Mouse (Mus musculus): ENCODE data around the gene Esyt2. TPM values are rescaled to one million over a fixed set of nuclear protein-coding genes. Genes with fewer than 3 reads are reported as not detected.

Esyt2 gene
- 44.6 and 47.7 TPM in 2 replicates for polyA plus RNA-seq (2014; fragmentation: Nextera tagmentation; extraction: Ambion mirVana)

GRCm38 (mm10) chr12:116280653-116281364 is at the start of gene Esyt2:
Gene Esyt2 (plus strand): TSS chr12:116281196.
- H3K27ac ChIP-seq (ENCODE audit: low read length), result peak within 1 kb of the TSS; percentile 98
- peak within 1 kb of the TSS; percentile 58 for H3K4me2 ChIP-seq (replicated peaks; ENCODE audit: low read depth, low read length)
- no peaks in the 10 kb centered on the region for H3K27me3 ChIP-seq (ENCODE audit: control insufficient read depth, insufficient read depth, low read length)
- under 1% methylated on average over 67 of the region's 68 CpGs for WGBS
- ATAC-seq (ENCODE audit: insufficient number of reproducible peaks, insufficient read depth, low FRiP score, low read depth), result peak; percentile 96
- peak within 1 kb of the TSS; percentile 92 for H3K9ac ChIP-seq (replicated peaks; ENCODE audit: low read depth, low read length)
- peak within 1 kb of the TSS; percentile 97 for H3K4me3 ChIP-seq (ENCODE audit: low read depth, low read length)
- H3K4me1 ChIP-seq (ENCODE audit: control insufficient read depth, insufficient read depth, low read length), result no peaks in the 10 kb centered on the region
- H3K36me3 ChIP-seq (ENCODE audit: control insufficient read depth, insufficient read depth, low read length), result no peaks in the 10 kb centered on the region
- H3K9me3 ChIP-seq (ENCODE audit: control insufficient read depth, low read depth, low read length), result no peaks in the 10 kb centered on the region

GRCm38 (mm10) chr12:116231612-116232011 is 49.4 kb upstream of the Esyt2 start:
- Histone ChIP-seq H3K4me1 (ENCODE audit: control insufficient read depth, insufficient read depth, low read length) (no peaks in the 10 kb centered on the region), H3K27me3 (ENCODE audit: control insufficient read depth, insufficient read depth, low read length) (no peaks in the 10 kb centered on the region), H3K9ac (replicated peaks; ENCODE audit: low read depth, low read length) (no peak overlapping the region), H3K4me3 (ENCODE audit: low read depth, low read length) (no peak overlapping the region), H3K36me3 (ENCODE audit: control insufficient read depth, insufficient read depth, low read length) (no peaks in the 10 kb centered on the region; the same call in 1 of the 2 replicates), H3K27ac (ENCODE audit: low read length) (peak overlapping the region; percentile 6; the same call in 1 of the 2 replicates), H3K9me3 (ENCODE audit: control insufficient read depth, low read depth, low read length) (no peaks in the 10 kb centered on the region), H3K4me2 (replicated peaks; ENCODE audit: low read depth, low read length) (no peak overlapping the region)
- peak; percentile 67; the same call in 1 of the 2 replicates for ATAC-seq (ENCODE audit: insufficient number of reproducible peaks, insufficient read depth, low FRiP score, low read depth)
- WGBS, result 49% methylated on average over 12 of the region's 12 CpGs

GRCm38 (mm10) chr12:116232061-116232460 is 48.9 kb upstream of the Esyt2 start:
- Histone ChIP-seq H3K9me3 (ENCODE audit: control insufficient read depth, low read depth, low read length) (no peaks in the 10 kb centered on the region), H3K27ac (ENCODE audit: low read length) (peak overlapping the region; percentile 6; the same call in 1 of the 2 replicates)

GRCm38 (mm10) chr12:116235356-116235755 is 45.6 kb upstream of the Esyt2 start:
- Histone ChIP-seq H3K9me3 (ENCODE audit: control insufficient read depth, low read depth, low read length) (no peaks in the 10 kb centered on the region), H3K9ac (replicated peaks; ENCODE audit: low read depth, low read length) (no peak overlapping the region), H3K27me3 (ENCODE audit: control insufficient read depth, insufficient read depth, low read length) (no peaks in the 10 kb centered on the region), H3K4me3 (ENCODE audit: low read depth, low read length) (no peak overlapping the region), H3K4me1 (ENCODE audit: control insufficient read depth, insufficient read depth, low read length) (no peaks in the 10 kb centered on the region), H3K36me3 (ENCODE audit: control insufficient read depth, insufficient read depth, low read length) (no peaks in the 10 kb centered on the region), H3K4me2 (replicated peaks; ENCODE audit: low read depth, low read length) (no peak overlapping the region), H3K27ac (ENCODE audit: low read length) (no peak overlapping the region)
- ATAC-seq (ENCODE audit: insufficient number of reproducible peaks, insufficient read depth, low FRiP score, low read depth), result no peak
- WGBS, result 74% methylated on average over 4 of the region's 4 CpGs

More at GRCm38 (mm10) chr12:116232061-116232460, 48.9 kb upstream of the Esyt2 start:
- H3K4me1 ChIP-seq (ENCODE audit: control insufficient read depth, insufficient read depth, low read length), result no peaks in the 10 kb centered on the region
- H3K9ac ChIP-seq (replicated peaks; ENCODE audit: low read depth, low read length), result no peak overlapping the region
- no peak overlapping the region for H3K4me3 ChIP-seq (ENCODE audit: low read depth, low read length)
- 65% methylated on average over 1 of the region's 1 CpGs for WGBS
- no peaks in the 10 kb centered on the region for H3K36me3 ChIP-seq (ENCODE audit: control insufficient read depth, insufficient read depth, low read length)
- H3K27me3 ChIP-seq (ENCODE audit: control insufficient read depth, insufficient read depth, low read length), result no peaks in the 10 kb centered on the region
- no peak overlapping the region for H3K4me2 ChIP-seq (replicated peaks; ENCODE audit: low read depth, low read length)
- no peak for ATAC-seq (ENCODE audit: insufficient number of reproducible peaks, insufficient read depth, low FRiP score, low read depth)

DNA sequence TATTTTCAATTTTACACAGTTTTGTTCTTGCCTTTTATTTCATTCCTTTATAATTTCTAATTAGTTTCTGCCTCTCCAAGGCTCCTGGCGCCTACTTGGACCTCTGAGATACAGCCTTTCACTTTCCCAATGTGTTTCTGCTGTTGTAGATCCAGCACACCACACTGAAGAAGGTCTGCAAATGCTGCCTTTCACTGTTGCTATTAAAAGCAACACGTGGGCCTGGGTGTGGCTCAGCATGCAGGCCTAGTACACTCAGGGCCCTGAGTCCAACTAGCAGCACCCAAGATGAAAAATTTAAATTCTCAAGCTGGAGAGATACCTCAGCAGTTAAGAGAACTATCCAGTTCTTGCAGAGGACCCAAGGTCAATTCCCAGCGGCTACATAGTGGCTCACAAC is 44.3 kb upstream of the Esyt2 start:
- Histone ChIP-seq H3K9ac (replicated peaks; ENCODE audit: low read depth, low read length) (no peak overlapping the region), H3K27me3 (ENCODE audit: control insufficient read depth, insufficient read depth, low read length) (no peaks in the 10 kb centered on the region), H3K9me3 (ENCODE audit: control insufficient read depth, low read depth, low read length) (no peaks in the 10 kb centered on the region), H3K36me3 (ENCODE audit: control insufficient read depth, insufficient read depth, low read length) (no peaks in the 10 kb centered on the region), H3K4me2 (replicated peaks; ENCODE audit: low read depth, low read length) (no peak overlapping the region), H3K4me3 (ENCODE audit: low read depth, low read length) (no peak overlapping the region), H3K27ac (ENCODE audit: low read length) (no peak overlapping the region), H3K4me1 (ENCODE audit: control insufficient read depth, insufficient read depth, low read length) (no peaks in the 10 kb centered on the region)
- no peak for ATAC-seq (ENCODE audit: insufficient number of reproducible peaks, insufficient read depth, low FRiP score, low read depth)
- 81% methylated on average over 3 of the region's 3 CpGs for WGBS

DNA sequence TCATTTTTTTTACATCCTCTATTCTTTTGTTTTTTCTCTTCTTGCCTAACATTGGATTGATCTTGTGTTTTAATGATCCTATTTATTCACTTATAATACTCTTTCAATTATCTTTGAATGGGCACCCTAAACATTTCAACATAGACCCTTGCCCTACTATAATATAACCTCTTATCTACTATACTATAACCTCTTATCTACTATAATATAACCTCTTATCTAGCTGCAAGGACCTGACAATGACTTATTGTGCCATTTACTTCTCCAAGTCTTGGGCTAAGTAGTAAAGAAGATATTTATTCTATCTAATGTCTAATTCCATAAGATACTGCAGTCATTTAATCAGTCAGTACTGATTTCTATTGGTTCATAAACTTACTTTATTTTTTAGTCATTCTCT is 42.6 kb upstream of the Esyt2 start:
- ATAC-seq (ENCODE audit: insufficient number of reproducible peaks, insufficient read depth, low FRiP score, low read depth), result no peak
- Histone ChIP-seq H3K9ac (replicated peaks; ENCODE audit: low read depth, low read length) (no peak overlapping the region), H3K36me3 (ENCODE audit: control insufficient read depth, insufficient read depth, low read length) (no peaks in the 10 kb centered on the region), H3K9me3 (ENCODE audit: control insufficient read depth, low read depth, low read length) (no peaks in the 10 kb centered on the region), H3K4me1 (ENCODE audit: control insufficient read depth, insufficient read depth, low read length) (no peaks in the 10 kb centered on the region), H3K27me3 (ENCODE audit: control insufficient read depth, insufficient read depth, low read length) (no peaks in the 10 kb centered on the region), H3K4me3 (ENCODE audit: low read depth, low read length) (no peak overlapping the region), H3K27ac (ENCODE audit: low read length) (no peak overlapping the region), H3K4me2 (replicated peaks; ENCODE audit: low read depth, low read length) (no peak overlapping the region)

DNA sequence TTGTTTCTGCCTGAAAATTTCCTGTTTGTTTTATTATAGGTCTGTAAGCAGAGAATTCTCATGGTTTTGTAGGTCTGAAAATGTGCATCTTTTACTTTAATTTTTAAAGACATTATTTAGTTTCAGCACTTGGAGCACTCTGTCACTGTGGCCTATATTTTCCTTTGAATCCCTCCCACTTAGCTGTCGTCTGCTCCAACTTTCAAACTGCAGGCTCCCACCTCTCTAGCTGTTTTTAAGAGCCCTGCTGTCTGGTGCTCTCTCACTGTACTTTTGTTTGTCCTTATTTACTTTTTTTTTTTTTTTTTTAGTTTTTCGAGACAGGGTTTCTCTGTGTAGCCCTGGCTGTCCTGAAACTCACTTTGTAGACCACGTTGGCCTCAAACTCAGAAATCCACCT is 42.2 kb upstream of the Esyt2 start:
- no peak for ATAC-seq (ENCODE audit: insufficient number of reproducible peaks, insufficient read depth, low FRiP score, low read depth)
- no peak overlapping the region for H3K4me2 ChIP-seq (replicated peaks; ENCODE audit: low read depth, low read length)
- H3K4me1 ChIP-seq (ENCODE audit: control insufficient read depth, insufficient read depth, low read length), result no peaks in the 10 kb centered on the region
- H3K4me3 ChIP-seq (ENCODE audit: low read depth, low read length), result no peak overlapping the region
- H3K9ac ChIP-seq (replicated peaks; ENCODE audit: low read depth, low read length), result no peak overlapping the region
- WGBS, result 74% methylated on average over 3 of the region's 3 CpGs
- no peaks in the 10 kb centered on the region for H3K9me3 ChIP-seq (ENCODE audit: control insufficient read depth, low read depth, low read length)
- no peaks in the 10 kb centered on the region for H3K27me3 ChIP-seq (ENCODE audit: control insufficient read depth, insufficient read depth, low read length)
- H3K36me3 ChIP-seq (ENCODE audit: control insufficient read depth, insufficient read depth, low read length), result no peaks in the 10 kb centered on the region
- no peak overlapping the region for H3K27ac ChIP-seq (ENCODE audit: low read length)

GRCm38 (mm10) chr12:116244601-116245000 is 36.4 kb upstream of the Esyt2 start:
- Histone ChIP-seq H3K4me2 (replicated peaks; ENCODE audit: low read depth, low read length) (no peak overlapping the region), H3K9ac (replicated peaks; ENCODE audit: low read depth, low read length) (no peak overlapping the region), H3K27me3 (ENCODE audit: control insufficient read depth, insufficient read depth, low read length) (no peaks in the 10 kb centered on the region), H3K27ac (ENCODE audit: low read length) (no peak overlapping the region), H3K4me1 (ENCODE audit: control insufficient read depth, insufficient read depth, low read length) (no peaks in the 10 kb centered on the region), H3K9me3 (ENCODE audit: control insufficient read depth, low read depth, low read length) (no peaks in the 10 kb centered on the region), H3K36me3 (ENCODE audit: control insufficient read depth, insufficient read depth, low read length) (peaks cover 11% of the 10 kb centered on the region; the same call in 1 of the 2 replicates), H3K4me3 (ENCODE audit: low read depth, low read length) (no peak overlapping the region)
- no peak for ATAC-seq (ENCODE audit: insufficient number of reproducible peaks, insufficient read depth, low FRiP score, low read depth)
- 77% methylated on average over 1 of the region's 1 CpGs for WGBS

- Histone ChIP-seq H3K36me3 (ENCODE audit: control insufficient read depth, insufficient read depth, low read length) (peaks cover 10% of the 10 kb centered on the region; the same call in 1 of the 2 replicates), H3K4me1 (ENCODE audit: control insufficient read depth, insufficient read depth, low read length) (no peaks in the 10 kb centered on the region), H3K9ac (replicated peaks; ENCODE audit: low read depth, low read length) (no peak overlapping the region), H3K4me3 (ENCODE audit: low read depth, low read length) (no peak overlapping the region), H3K4me2 (replicated peaks; ENCODE audit: low read depth, low read length) (no peak overlapping the region), H3K27me3 (ENCODE audit: control insufficient read depth, insufficient read depth, low read length) (no peaks in the 10 kb centered on the region), H3K9me3 (ENCODE audit: control insufficient read depth, low read depth, low read length) (no peaks in the 10 kb centered on the region), H3K27ac (ENCODE audit: low read length) (no peak overlapping the region)
- WGBS, result 60% methylated on average over 8 of the region's 8 CpGs
- ATAC-seq (ENCODE audit: insufficient number of reproducible peaks, insufficient read depth, low FRiP score, low read depth), result no peak
These were observed 26.3 kb upstream of the Esyt2 start for GRCm38 (mm10) chr12:116254652-116255051.

Measured in stomach, embryonic 14.5 days (tissue).